Mouse (Mus musculus) heart, embryonic 12.5 days (tissue): Measurements from ENCODE around the gene Ramp2. TPM values are rescaled to one million over a fixed set of nuclear protein-coding genes. Genes with fewer than 3 reads are reported as not detected.

Experiments used
- ATAC-seq: fragments of 200-750 bp; cut with Nextera tagmentation; 2 replicates; pipeline ENCODE4 v1.8.0; 2017; ENCODE audit warnings: moderate TSS enrichment, moderate library complexity; ENCODE audit not compliant: insufficient number of reproducible peaks, low FRiP score
- H3K27ac ChIP-seq: fragments of 300-500 bp; sonication (generic); 2 replicates; pipeline ENCODE4 v1.5.1; 2016; ENCODE audit warnings: mild to moderate bottlenecking, moderate library complexity; ENCODE audit not compliant: poor library complexity, severe bottlenecking
- H3K27me3 ChIP-seq: fragments of 300-500 bp; sonication (generic); replicated peaks from 2 replicates; pipeline ENCODE4 v1.6.1; 2016; ENCODE audit warnings: mild to moderate bottlenecking, moderate library complexity
- H3K36me3 ChIP-seq: fragments of 300-500 bp; sonication (generic); 2 replicates; pipeline ENCODE4 v1.6.1; 2016; ENCODE audit warnings: mild to moderate bottlenecking, moderate library complexity
- H3K4me1 ChIP-seq: fragments of 300-500 bp; sonication (generic); replicated peaks from 2 replicates; pipeline ENCODE4 v1.6.1; 2016; ENCODE audit warnings: mild to moderate bottlenecking
- H3K4me2 ChIP-seq: fragments of 300-500 bp; sonication (generic); 2 replicates; pipeline ENCODE4 v1.6.1; 2016; ENCODE audit warnings: mild to moderate bottlenecking, moderate library complexity
- H3K4me3 ChIP-seq: fragments of 300-500 bp; sonication (generic); 2 replicates; pipeline ENCODE4 v1.5.1; 2016; ENCODE audit warnings: mild to moderate bottlenecking
- H3K9ac ChIP-seq: fragments of 300-500 bp; sonication (generic); 2 replicates; pipeline ENCODE4 v1.6.1; 2016; ENCODE audit warnings: mild to moderate bottlenecking, moderate library complexity
- H3K9me3 ChIP-seq: fragments of 300-500 bp; sonication (generic); replicated peaks from 2 replicates; pipeline ENCODE4 v1.6.1; 2016; ENCODE audit warnings: mild to moderate bottlenecking, moderate library complexity
- WGBS: fragments of 180-500 bp; shearing (Covaris S2); methylation state at CpG from one replicate; pipeline ENCODE4 v1.1.7; 2016; 5-methylcytosine and 5-hydroxymethylcytosine counted together
- polyA plus RNA-seq: library from polyadenylated mRNA; unstranded; fragments of >200 nt; fragmentation: Nextera tagmentation; extraction: Ambion mirVana; gene quantifications from 2 replicates; pipeline ENCODE4 v1.2.1, GENCODE M21; 2016

Gene Ramp2
- polyA plus RNA-seq, 1 experiment from 2014 or later = 233 TPM

GRCm38 (mm10) chr11:101259261-101259712 is 13.5 kb downstream of the Ramp2 start:
- ATAC-seq = peak; percentile 7; the same call in 1 of the 2 replicates
- Histone ChIP-seq H3K9me3 (no peaks in the 10 kb centered on the region), H3K4me3 (peak overlapping the region; percentile 64), H3K4me1 (peaks cover 78% of the 10 kb centered on the region), H3K27ac (peak overlapping the region; percentile 88), H3K36me3 (peaks cover 18% of the 10 kb centered on the region), H3K4me2 (peak overlapping the region; percentile 87), H3K27me3 (peaks cover 23% of the 10 kb centered on the region), H3K9ac (peak overlapping the region; percentile 89)
- WGBS = 32% methylated on average over 6 of the region's 6 CpGs

GRCm38 (mm10) chr11:101259948-101260825 is 14.4 kb downstream of the Ramp2 start, which contains the start of gene Wnk4:
TSS of gene Wnk4 (plus strand) at chr11:101260567.
- Histone ChIP-seq H3K9me3 (no peaks in the 10 kb centered on the region), H3K27ac (peak within 1 kb of the TSS; percentile 88), H3K4me2 (peak within 1 kb of the TSS; percentile 87), H3K4me1 (peaks cover 81% of the 10 kb centered on the region), H3K36me3 (peaks cover 18% of the 10 kb centered on the region), H3K4me3 (peak within 1 kb of the TSS; percentile 64), H3K27me3 (peaks cover 29% of the 10 kb centered on the region), H3K9ac (peak within 1 kb of the TSS; percentile 89)
- WGBS = under 1% methylated on average over 43 of the region's 43 CpGs
- peak; percentile 90 for ATAC-seq

GRCm38 (mm10) chr11:101260826-101261380 is 15.1 kb downstream of the Ramp2 start:
- peak overlapping the region; percentile 64 for H3K4me3 ChIP-seq
- ATAC-seq = no peak
- H3K36me3 ChIP-seq = peaks cover 17% of the 10 kb centered on the region
- H3K27me3 ChIP-seq = peaks cover 30% of the 10 kb centered on the region
- H3K27ac ChIP-seq = peak overlapping the region; percentile 88
- H3K4me1 ChIP-seq = peaks cover 77% of the 10 kb centered on the region
- H3K4me2 ChIP-seq = peak overlapping the region; percentile 87
- under 1% methylated on average over 30 of the region's 30 CpGs for WGBS
- H3K9me3 ChIP-seq = no peaks in the 10 kb centered on the region
- H3K9ac ChIP-seq = peak overlapping the region; percentile 89

DNA sequence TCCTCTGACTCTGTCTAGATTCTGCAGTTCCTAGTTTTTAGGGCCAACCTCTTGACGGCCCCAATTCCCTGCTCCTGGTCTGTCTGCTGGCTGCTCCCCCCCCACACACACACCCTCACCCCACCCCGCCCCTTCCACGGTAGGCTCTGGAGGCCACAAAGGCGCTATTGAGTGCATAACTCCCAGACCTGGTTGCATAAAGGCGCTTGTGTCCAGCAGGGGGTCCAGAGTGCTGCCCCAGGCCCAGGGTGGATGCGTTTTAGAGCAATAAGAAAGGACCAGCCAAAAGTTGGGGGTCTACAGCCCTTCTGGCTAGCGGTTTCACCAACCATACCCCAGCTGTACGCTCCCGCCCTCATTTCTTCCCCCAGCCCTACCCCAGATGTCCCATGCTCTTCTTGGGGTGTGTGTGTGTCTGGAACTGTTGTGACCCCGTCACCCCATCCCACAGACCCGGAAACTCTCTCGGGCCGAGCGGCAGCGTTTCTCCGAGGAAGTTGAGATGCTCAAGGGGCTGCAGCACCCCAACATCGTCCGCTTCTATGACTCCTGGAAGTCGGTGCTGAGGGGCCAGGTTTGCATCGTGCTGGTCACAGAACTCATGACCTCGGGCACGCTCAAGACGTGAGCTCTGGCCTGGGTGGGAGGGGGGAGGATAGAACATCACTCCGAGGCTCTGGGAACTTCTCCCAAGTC is 16.6 kb downstream of the Ramp2 start:
- peaks cover 69% of the 10 kb centered on the region for H3K4me1 ChIP-seq
- H3K4me3 ChIP-seq = peak overlapping the region; percentile 64
- 4% methylated on average over 24 of the region's 24 CpGs for WGBS
- H3K27ac ChIP-seq = no peak overlapping the region
- H3K9me3 ChIP-seq = no peaks in the 10 kb centered on the region
- peaks cover 38% of the 10 kb centered on the region for H3K27me3 ChIP-seq
- ATAC-seq = no peak
- peaks cover 8% of the 10 kb centered on the region for H3K36me3 ChIP-seq
- peak overlapping the region; percentile 87 for H3K4me2 ChIP-seq
- peak overlapping the region; percentile 89 for H3K9ac ChIP-seq

- Histone ChIP-seq H3K27ac (no peak overlapping the region), H3K4me2 (peak overlapping the region; percentile 87), H3K9me3 (no peaks in the 10 kb centered on the region), H3K9ac (peak overlapping the region; percentile 42; the same call in 1 of the 2 replicates), H3K36me3 (peaks cover 2% of the 10 kb centered on the region; the same call in 1 of the 2 replicates), H3K4me1 (peaks cover 62% of the 10 kb centered on the region), H3K4me3 (peak overlapping the region; percentile 64), H3K27me3 (peaks cover 42% of the 10 kb centered on the region)
- ATAC-seq = no peak
- 12% methylated on average over 32 of the region's 32 CpGs for WGBS
Measured at GRCm38 (mm10) chr11:101263138-101263988, 17.5 kb downstream of the Ramp2 start.

DNA sequence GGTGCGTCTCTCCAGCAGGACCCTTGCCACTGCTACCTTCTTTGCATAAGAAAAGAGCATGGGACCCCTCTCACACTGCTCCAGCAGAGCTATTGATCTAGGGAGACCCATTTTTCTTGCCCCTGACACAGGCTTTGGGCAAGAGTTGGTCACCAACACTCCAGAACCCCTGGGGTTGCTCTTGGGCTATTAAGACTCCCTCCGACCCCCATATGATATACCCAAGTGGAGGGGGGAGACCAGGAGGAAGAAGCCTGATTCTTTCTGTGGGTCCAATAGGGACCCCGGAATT is 18.1 kb downstream of the Ramp2 start:
- Histone ChIP-seq H3K4me3 (peak overlapping the region; percentile 64; the same call in 1 of the 2 replicates), H3K36me3 (peaks cover 6% of the 10 kb centered on the region; the same call in 1 of the 2 replicates), H3K27me3 (peaks cover 46% of the 10 kb centered on the region), H3K4me2 (peak overlapping the region; percentile 87), H3K27ac (no peak overlapping the region), H3K9ac (0 out of 2 replicates have a peak overlapping the region, but pooled peaks have one; percentile 8), H3K9me3 (no peaks in the 10 kb centered on the region), H3K4me1 (peaks cover 58% of the 10 kb centered on the region)
- no peak for ATAC-seq
- 40% methylated on average over 3 of the region's 3 CpGs for WGBS

- Histone ChIP-seq H3K4me3 (peak overlapping the region; percentile 35), H3K27ac (no peak overlapping the region), H3K36me3 (peaks cover 6% of the 10 kb centered on the region; the same call in 1 of the 2 replicates), H3K4me2 (peak overlapping the region; percentile 64), H3K9me3 (no peaks in the 10 kb centered on the region), H3K4me1 (peaks cover 58% of the 10 kb centered on the region), H3K9ac (peak overlapping the region; percentile 38), H3K27me3 (peaks cover 46% of the 10 kb centered on the region)
- no peak for ATAC-seq
- 12% methylated on average over 31 of the region's 31 CpGs for WGBS
Measured at GRCm38 (mm10) chr11:101264954-101265471, 19.2 kb downstream of the Ramp2 start.

DNA sequence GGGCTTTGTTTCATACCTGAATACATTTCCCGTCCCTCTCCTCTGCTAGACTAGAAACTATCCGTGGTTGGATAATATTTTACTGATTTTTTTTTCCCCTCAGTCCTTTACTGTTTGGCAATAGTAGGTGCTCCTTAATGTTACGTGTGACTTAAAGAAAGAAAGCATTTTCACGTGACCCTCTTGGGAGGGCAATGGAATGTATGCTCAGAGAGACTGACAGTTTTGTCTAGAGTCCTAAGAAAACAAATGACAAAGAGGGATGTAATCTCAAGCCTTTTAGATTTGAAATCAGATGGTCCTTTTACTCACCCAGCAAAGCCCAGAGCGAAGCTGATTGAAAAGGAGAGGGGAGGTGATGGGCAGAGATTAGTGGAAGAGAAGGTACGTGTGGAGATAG is 20.1 kb downstream of the Ramp2 start:
- Histone ChIP-seq H3K27me3 (peaks cover 46% of the 10 kb centered on the region), H3K36me3 (peaks cover 6% of the 10 kb centered on the region; the same call in 1 of the 2 replicates), H3K27ac (no peak overlapping the region), H3K9me3 (no peaks in the 10 kb centered on the region), H3K4me2 (0 out of 2 replicates have a peak overlapping the region, but pooled peaks have one; percentile 64), H3K4me3 (no peak overlapping the region), H3K4me1 (peaks cover 53% of the 10 kb centered on the region), H3K9ac (no peak overlapping the region)
- no peak for ATAC-seq
- WGBS = 39% methylated on average over 6 of the region's 6 CpGs

DNA sequence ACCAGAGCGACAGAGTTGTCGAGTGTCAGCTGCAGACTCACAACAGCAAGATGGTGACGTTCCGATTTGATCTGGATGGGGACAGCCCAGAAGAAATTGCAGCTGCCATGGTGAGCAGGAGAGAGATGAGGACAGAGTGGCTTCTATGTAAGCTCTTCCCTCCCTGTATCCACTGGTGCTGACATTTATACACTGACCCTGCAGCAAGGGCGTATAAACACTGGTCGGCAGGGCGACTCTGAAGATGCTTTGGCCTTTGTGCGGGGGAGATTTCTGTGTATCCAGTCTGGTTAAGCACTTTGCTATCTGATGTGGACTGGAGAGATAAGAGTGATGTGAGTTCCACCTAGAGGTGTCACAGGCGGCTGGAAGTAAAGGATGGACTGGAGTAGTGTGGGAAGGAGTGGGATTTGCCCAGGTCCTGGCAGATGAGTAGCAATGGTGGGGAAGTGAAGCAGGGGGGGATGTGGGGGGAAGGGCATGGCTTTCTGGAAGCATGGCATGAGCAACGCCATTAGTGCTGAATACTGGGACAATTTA is 23.8 kb downstream of the Ramp2 start:
- Histone ChIP-seq H3K27me3 (peaks cover 22% of the 10 kb centered on the region), H3K36me3 (peaks cover 6% of the 10 kb centered on the region; the same call in 1 of the 2 replicates), H3K9ac (no peak overlapping the region; the same call in 1 of the 2 replicates), H3K4me1 (peaks cover 20% of the 10 kb centered on the region), H3K9me3 (no peaks in the 10 kb centered on the region), H3K27ac (no peak overlapping the region), H3K4me2 (peak overlapping the region; percentile 38), H3K4me3 (no peak overlapping the region)
- 17% methylated on average over 10 of the region's 10 CpGs for WGBS
- ATAC-seq = no peak

DNA sequence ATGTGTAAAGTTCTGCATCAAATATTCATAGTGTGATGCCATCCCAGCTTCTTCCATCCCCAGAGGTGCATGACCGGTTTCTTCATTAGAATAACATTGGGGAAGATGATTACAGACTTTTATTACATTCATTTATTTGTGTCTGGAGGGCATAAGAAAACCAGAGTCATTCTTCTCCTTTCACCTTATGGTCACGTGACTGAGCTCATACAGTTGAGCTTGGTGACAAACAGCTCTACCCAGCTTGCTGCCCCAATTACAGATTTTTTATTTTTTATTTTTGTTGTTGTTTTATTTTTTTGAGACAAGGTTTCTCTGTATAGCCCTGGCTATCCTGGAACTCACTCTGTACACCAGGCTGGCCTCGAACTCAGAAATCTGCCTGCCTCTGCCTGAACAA is 26.6 kb downstream of the Ramp2 start:
- no peak overlapping the region for H3K4me2 ChIP-seq
- 89% methylated on average over 3 of the region's 3 CpGs for WGBS
- ATAC-seq = no peak
- peaks cover 7% of the 10 kb centered on the region; the same call in 1 of the 2 replicates for H3K27me3 ChIP-seq
- no peak overlapping the region for H3K9ac ChIP-seq
- H3K4me3 ChIP-seq = no peak overlapping the region
- H3K36me3 ChIP-seq = peaks cover 19% of the 10 kb centered on the region
- H3K27ac ChIP-seq = no peak overlapping the region
- peaks cover 28% of the 10 kb centered on the region for H3K4me1 ChIP-seq
- no peaks in the 10 kb centered on the region for H3K9me3 ChIP-seq
